Mouse (Mus musculus) E14TG2a.4 (cell line): ENCODE measurements around the gene Cfap20.

Source experiments
- CTCF ChIP-seq: conservative IDR thresholded peaks from 2 replicates; pipeline ENCODE4 v1.5.1; 2014; ENCODE audit warnings: low read length
- NANOG ChIP-seq: IDR thresholded peaks from 2 replicates; pipeline ENCODE4 v1.6.1; 2014; ENCODE audit warnings: borderline replicate concordance, low read length, mixed read lengths
- POU5F1 ChIP-seq: IDR thresholded peaks from 2 replicates; pipeline ENCODE4 v1.6.1; 2014; ENCODE audit warnings: low read length, borderline replicate concordance

DNA sequence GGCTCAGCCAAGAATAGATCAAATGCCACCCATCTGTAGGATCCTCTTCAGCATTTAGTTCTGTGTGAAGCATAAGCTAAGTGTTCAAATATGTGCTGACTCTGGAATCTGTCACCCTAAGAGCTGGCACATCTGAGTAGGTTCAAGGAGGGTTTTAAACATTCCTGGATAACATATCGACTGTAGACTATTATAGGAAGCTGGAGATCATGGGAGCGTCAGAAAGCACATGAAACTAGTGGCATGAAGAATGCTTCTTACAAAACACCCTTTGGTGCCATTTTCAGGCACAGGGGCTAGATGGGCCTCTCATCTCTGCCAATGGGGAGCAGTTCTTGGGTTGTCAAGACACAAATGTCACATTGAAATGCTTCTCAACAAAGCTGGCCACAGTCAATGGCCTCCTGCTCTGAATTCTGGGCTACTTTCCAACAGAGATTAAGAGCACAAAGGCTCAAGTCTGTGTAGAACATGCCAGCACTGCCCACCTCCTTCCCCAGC is 7.8 kb downstream of the Cfap20 start:
- TF ChIP-seq CTCF (no peak), POU5F1 (no peak), NANOG (no peak)
